Mouse (Mus musculus) stomach, postnatal 0 days (tissue): ENCODE measurements around the gene Fgfr2. TPM values are rescaled to one million over a fixed set of nuclear protein-coding genes. Genes with fewer than 3 reads are reported as not detected.

Source experiments
- ATAC-seq: fragments of 200-750 bp; cut with Nextera tagmentation; 2 replicates; pipeline ENCODE4 v1.8.0; 2017; ENCODE audit not compliant: low FRiP score, low TSS enrichment
- DNase-seq: peaks from one replicate; pipeline ENCODE4 v3.0.0-alpha.2; 2016; ENCODE audit warnings: low spot score
- H3K27ac ChIP-seq: fragments of 300-500 bp; sonication (generic); replicated peaks from 2 replicates; pipeline ENCODE4 v1.5.1; 2014; ENCODE audit warnings: mild to moderate bottlenecking, control low read depth
- H3K27me3 ChIP-seq: fragments of 300-500 bp; sonication (generic); 2 replicates; pipeline ENCODE4 v1.6.1; 2014; ENCODE audit warnings: low read length; ENCODE audit not compliant: control insufficient read depth, insufficient read depth
- H3K36me3 ChIP-seq: fragments of 300-500 bp; sonication (generic); 2 replicates; pipeline ENCODE4 v1.6.1; 2014; ENCODE audit warnings: low read length, mixed read lengths; ENCODE audit not compliant: control insufficient read depth, insufficient read depth
- H3K4me1 ChIP-seq: fragments of 300-500 bp; sonication (generic); replicated peaks from 2 replicates; pipeline ENCODE4 v1.6.1; 2014; ENCODE audit warnings: antibody characterized with exemption; ENCODE audit not compliant: control insufficient read depth, insufficient read depth
- H3K4me2 ChIP-seq: fragments of 300-500 bp; sonication (generic); replicated peaks from 2 replicates; pipeline ENCODE4 v1.6.1; 2014; ENCODE audit warnings: low read depth, mild to moderate bottlenecking, control low read depth, moderate library complexity
- H3K4me3 ChIP-seq: fragments of 300-500 bp; sonication (generic); 2 replicates; pipeline ENCODE4 v1.5.1; 2014; ENCODE audit warnings: low read depth, low read length, control low read depth
- H3K9ac ChIP-seq: fragments of 300-500 bp; sonication (generic); 2 replicates; pipeline ENCODE4 v1.6.1; 2014; ENCODE audit warnings: mild to moderate bottlenecking, low read length, control low read depth, mixed read lengths
- H3K9me3 ChIP-seq: fragments of 300-500 bp; sonication (generic); 2 replicates; pipeline ENCODE4 v1.6.1; 2016; ENCODE audit warnings: low read length; ENCODE audit not compliant: control insufficient read depth
- CTCF ChIP-seq: IDR thresholded peaks from 2 replicates; pipeline ENCODE4 v1.5.1; 2016; ENCODE audit warnings: antibody characterized with exemption, low read depth, mild to moderate bottlenecking, moderate library complexity
- EP300 ChIP-seq: optimal IDR thresholded peaks from 2 replicates; pipeline ENCODE3; 2016; ENCODE audit warnings: antibody characterized with exemption
- WGBS: fragments of 180-500 bp; shearing (Covaris S2); extraction: QIAGEN DNeasy Blood & Tissue Kit; methylation state at CpG from one replicate; pipeline ENCODE4 v1.1.7; 2014; 5-methylcytosine and 5-hydroxymethylcytosine counted together
- polyA plus RNA-seq: library from polyadenylated mRNA; unstranded; fragments of >200 nt; fragmentation: Nextera tagmentation; extraction: Ambion mirVana; gene quantifications from 2 replicates; pipeline ENCODE4 v1.2.1, GENCODE M21; 2015

Gene Fgfr2
- polyA plus RNA-seq, 1 experiment from 2014 or later, result 60.8 TPM

DNA sequence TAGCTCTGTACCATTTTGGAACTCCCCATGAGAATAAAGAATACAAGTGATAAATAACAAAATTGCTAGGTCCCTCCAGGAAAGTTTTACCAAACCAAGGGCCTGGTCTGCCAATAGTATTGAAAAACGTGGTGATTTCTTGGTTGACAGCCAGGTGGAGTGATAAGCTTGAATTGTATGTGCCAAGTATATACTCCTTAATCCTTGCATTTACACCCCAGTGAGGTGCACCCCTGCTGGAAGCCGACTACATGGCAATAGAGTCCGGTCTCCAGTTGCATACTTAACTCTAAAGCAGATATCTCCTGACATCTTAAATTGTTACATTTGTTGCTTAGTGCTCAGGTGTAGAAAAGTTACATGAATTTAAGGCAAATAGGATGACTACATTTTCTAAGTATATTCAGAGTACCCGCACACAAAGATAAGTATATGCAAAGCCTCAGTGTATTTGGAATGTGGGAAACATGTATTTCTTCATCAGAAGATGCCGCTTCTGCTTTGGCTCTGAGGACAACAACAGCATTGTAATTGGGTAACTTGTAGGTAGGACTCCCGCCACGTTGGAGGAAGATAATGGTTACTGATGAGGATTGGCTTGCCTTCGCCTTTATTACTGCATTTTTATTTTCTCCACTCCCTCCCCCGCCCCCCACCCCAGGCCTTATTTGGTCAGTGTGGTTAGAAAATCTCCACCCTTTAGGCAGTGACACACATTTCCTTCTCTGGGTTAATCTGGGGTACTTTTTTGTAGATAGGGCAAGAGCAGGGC lies 1751.1 kb downstream of the Fgfr2 start:
- Histone ChIP-seq H3K4me1 (no peaks in the 10 kb centered on the region), H3K4me2 (peak overlapping the region; percentile 76), H3K27me3 (no peaks in the 10 kb centered on the region), H3K27ac (peak overlapping the region; percentile 96; the same call in 1 of the 2 replicates), H3K9ac (peak overlapping the region; percentile 81; the same call in 1 of the 2 replicates), H3K9me3 (no peaks in the 10 kb centered on the region), H3K36me3 (no peaks in the 10 kb centered on the region), H3K4me3 (peak overlapping the region; percentile 67)
- DNase-seq, result peak; percentile 29
- no peak for ATAC-seq
- TF ChIP-seq CTCF, result peak; percentile 46
- TF ChIP-seq EP300, result no peak
- WGBS, result 62% methylated on average over 9 of the region's 9 CpGs

DNA sequence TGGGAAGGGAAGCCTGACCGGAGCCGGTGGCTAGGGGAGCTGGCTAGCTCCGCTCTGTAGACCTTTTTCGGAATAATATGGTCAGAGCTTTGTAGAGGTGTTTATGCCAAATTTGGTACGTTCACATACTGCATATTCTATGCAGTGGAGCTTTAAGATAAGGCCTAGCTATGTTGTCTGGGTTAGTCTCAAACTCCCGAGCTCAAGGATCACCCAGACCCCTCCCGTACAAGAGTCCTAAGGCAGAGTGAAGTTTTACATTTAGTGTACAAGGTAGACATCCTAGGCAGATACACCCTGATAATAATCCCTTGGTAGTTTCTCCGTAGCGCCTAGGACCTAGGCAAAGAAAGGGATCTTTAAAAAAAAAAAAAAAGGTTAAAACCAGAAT lies 1751.7 kb downstream of the Fgfr2 start:
- no peak for TF ChIP-seq EP300
- no peak for TF ChIP-seq CTCF

DNA sequence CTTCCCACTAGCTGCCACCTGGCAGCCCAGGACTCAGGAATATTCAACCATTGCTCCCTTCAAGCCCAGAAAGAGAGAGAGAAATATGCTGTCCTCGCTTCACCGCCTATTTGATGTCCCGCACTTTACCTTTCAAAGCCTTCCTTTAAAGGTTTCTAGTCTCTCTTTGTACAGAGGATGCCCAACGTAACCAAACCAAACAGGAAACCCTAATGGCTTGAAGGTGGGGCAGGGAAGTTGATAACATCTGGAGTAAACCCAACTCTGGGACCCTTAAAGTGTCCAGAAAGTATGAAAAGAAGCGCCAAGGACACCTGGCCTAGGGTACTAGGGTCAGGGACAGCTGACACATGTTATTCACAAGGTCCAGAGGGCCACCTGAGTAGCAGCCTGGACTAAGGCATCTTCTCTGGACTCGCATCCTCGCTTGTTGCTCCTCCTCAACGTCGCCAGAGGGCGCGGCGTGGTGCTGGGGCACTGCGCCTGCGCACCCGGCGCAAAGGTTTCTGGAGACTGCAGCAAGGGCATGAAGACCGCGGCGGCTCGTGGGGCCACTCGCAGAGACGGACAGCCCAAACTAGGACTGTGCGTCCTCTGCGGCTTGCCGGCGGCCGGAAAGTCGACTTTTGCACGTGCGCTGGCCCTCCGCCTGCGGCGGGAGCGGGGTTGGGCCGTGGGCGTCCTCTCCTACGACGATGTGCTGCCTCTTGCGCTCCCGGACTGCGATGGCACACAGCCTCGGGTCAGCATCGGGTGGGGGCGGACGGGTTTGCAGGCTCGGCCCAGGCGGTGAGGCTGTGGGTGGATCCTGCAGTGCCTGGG lies 1752.3 kb downstream of the Fgfr2 start, which contains the start of gene Pstk:
Gene Pstk, plus strand, starts transcription at position 494 of the 822 bp plus-strand sequence.
- Histone ChIP-seq H3K27ac (peak within 1 kb of the TSS; percentile 96), H3K4me2 (peak within 1 kb of the TSS; percentile 76), H3K4me1 (no peaks in the 10 kb centered on the region), H3K9ac (peak within 1 kb of the TSS; percentile 81), H3K4me3 (peak within 1 kb of the TSS; percentile 67), H3K9me3 (no peaks in the 10 kb centered on the region), H3K27me3 (no peaks in the 10 kb centered on the region), H3K36me3 (no peaks in the 10 kb centered on the region)
- DNase-seq (peak; percentile 89), ATAC-seq (peak; percentile 96)
- TF ChIP-seq EP300 (no peak), CTCF (peak; percentile 89)
- 4% methylated on average over 46 of the region's 47 CpGs for WGBS

More for the DNA sequence above, 1751.7 kb downstream of the Fgfr2 start:
- no peaks in the 10 kb centered on the region for H3K4me1 ChIP-seq
- peak overlapping the region; percentile 81 for H3K9ac ChIP-seq
- H3K27ac ChIP-seq, result peak overlapping the region; percentile 96
- 3% methylated on average over 9 of the region's 9 CpGs for WGBS
- no peaks in the 10 kb centered on the region for H3K9me3 ChIP-seq
- DNase-seq (no peak), ATAC-seq (no peak; the same call in 1 of the 2 replicates)
- H3K27me3 ChIP-seq, result no peaks in the 10 kb centered on the region
- no peaks in the 10 kb centered on the region for H3K36me3 ChIP-seq
- peak overlapping the region; percentile 76 for H3K4me2 ChIP-seq
- peak overlapping the region; percentile 67 for H3K4me3 ChIP-seq

DNA sequence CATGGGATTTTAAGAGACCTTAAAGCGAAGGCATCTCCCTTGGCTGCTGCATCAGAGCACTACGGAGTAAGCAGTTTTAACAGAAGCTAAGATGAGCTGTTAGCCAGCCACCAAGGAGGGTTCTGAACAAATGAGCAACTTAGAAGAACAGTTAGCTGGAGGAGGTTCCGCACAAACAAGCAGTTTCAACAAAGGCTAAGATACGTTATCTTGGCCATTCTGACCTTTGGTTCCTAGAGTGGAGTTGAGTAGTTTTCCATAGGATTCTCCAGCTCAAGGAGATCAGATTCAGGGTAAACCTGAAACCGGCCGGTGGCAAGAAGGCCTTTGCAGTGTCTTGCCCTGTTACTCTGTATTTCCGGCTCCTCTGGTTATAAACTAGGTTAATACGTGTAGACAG lies 1759.0 kb downstream of the Fgfr2 start:
- Histone ChIP-seq H3K4me2 (no peak overlapping the region), H3K27me3 (no peaks in the 10 kb centered on the region), H3K4me3 (no peak overlapping the region), H3K27ac (no peak overlapping the region; the same call in 1 of the 2 replicates), H3K4me1 (no peaks in the 10 kb centered on the region), H3K36me3 (no peaks in the 10 kb centered on the region), H3K9ac (no peak overlapping the region), H3K9me3 (no peaks in the 10 kb centered on the region)
- 71% methylated on average over 8 of the region's 8 CpGs for WGBS
- ATAC-seq, result no peak; the same call in 1 of the 2 replicates
- TF ChIP-seq EP300 (no peak), CTCF (no peak)
- DNase-seq, result peak; percentile 18

DNA sequence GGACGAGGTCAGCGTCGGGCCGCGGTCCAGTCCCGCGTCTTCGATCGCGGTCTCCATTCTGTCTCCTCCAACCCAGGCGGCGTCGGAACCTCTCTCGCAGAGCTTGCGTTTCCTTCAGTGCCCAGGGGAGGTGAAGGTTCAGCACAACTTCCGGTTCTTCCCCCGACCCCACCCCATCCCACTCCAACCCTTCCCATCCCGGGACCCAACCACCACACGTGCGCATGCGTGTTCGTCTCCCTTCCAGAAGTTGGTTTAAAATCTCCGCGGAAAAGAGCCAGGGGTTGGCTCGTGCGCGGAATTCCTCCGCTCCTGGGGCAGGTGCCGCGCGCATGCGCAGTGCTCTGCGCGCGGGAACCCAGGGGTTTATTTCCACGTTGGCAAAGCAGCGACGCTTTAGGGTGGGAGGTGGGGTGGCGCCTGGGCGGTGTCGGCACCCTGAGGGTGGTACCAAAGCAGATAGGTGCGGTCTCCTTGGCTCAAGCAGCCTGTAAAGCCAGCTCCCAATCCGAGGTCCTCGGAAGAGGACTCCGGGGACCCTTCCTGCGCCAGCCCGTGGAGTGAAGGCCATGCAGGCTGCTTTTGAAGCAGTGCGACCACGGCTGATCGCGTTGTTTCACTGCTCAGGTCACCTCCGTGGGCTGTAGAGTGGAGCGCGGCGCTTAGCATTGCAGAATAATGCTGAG lies 1760.4 kb downstream of the Fgfr2 start, which contains the start of gene 2310057M21Rik:
Gene 2310057M21Rik, minus strand, starts transcription at position 145 of the 686 bp plus-strand sequence.
- no peaks in the 10 kb centered on the region for H3K27me3 ChIP-seq
- H3K9ac ChIP-seq, result peak within 1 kb of the TSS; percentile 90
- H3K27ac ChIP-seq, result peak within 1 kb of the TSS; percentile 90
- H3K4me3 ChIP-seq, result peak within 1 kb of the TSS; percentile 88
- TF ChIP-seq CTCF (peak; percentile 9; the same call in 1 of the 2 replicates), EP300 (no peak)
- DNase-seq (peak; percentile 96), ATAC-seq (peak; percentile 97)
- H3K36me3 ChIP-seq, result 0 out of 2 replicates have a peak, but pooled peaks cover 2% of the 10 kb centered on the region
- no peaks in the 10 kb centered on the region for H3K4me1 ChIP-seq
- H3K4me2 ChIP-seq, result peak within 1 kb of the TSS; percentile 93
- H3K9me3 ChIP-seq, result no peaks in the 10 kb centered on the region
- WGBS, result under 1% methylated on average over 55 of the region's 55 CpGs
